Mouse (Mus musculus): ENCODE measurements around the gene Cbfa2t3. TPM values are rescaled to one million over a fixed set of nuclear protein-coding genes. Genes with fewer than 3 reads are reported as not detected.

Gene Cbfa2t3
- polyA plus RNA-seq, 1 experiment from 2014 or later, result 8.1 TPM

DNA sequence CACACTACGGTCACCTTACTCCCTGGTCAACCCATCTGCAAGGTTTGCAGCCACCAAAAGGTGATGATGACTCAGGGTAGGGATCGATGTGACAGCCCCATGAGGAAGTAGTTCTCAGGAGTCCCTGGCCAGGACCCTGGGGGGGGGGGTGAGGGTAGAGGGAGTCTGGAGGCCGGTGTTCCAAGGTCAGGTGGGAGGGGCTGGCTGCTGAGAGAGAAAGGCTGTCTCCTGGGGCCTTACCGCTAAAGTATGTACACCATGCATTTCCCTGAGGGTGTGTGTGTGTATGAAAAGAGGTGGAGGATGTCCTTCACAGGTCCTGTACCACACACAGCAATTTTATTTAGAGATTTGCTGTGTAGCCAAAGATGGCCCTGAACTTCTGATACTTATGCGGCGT, 46.3 kb downstream of the Cbfa2t3 start:
- DNase-seq (ENCODE audit: low spot score), result no peak
- no peak for ATAC-seq (ENCODE audit: low read depth)
- Histone ChIP-seq H3K9ac (ENCODE audit: low read depth, low read length) (no peak overlapping the region), H3K4me1 (ENCODE audit: control insufficient read depth, insufficient read depth, low read length) (peaks cover 9% of the 10 kb centered on the region), H3K27ac (replicated peaks; ENCODE audit: low read depth, low read length) (no peak overlapping the region), H3K9me3 (ENCODE audit: control insufficient read depth, low read length) (no peaks in the 10 kb centered on the region), H3K4me3 (ENCODE audit: low read depth, low read length) (no peak overlapping the region), H3K27me3 (replicated peaks; ENCODE audit: control insufficient read depth, insufficient read depth, low read length) (no peaks in the 10 kb centered on the region), H3K36me3 (ENCODE audit: control insufficient read depth, insufficient read depth, low read length) (0 out of 2 replicates have a peak, but pooled peaks cover 2% of the 10 kb centered on the region), H3K4me2 (ENCODE audit: low read depth, low read length) (no peak overlapping the region)
- WGBS, result 59% methylated on average over 6 of the region's 6 CpGs

DNA sequence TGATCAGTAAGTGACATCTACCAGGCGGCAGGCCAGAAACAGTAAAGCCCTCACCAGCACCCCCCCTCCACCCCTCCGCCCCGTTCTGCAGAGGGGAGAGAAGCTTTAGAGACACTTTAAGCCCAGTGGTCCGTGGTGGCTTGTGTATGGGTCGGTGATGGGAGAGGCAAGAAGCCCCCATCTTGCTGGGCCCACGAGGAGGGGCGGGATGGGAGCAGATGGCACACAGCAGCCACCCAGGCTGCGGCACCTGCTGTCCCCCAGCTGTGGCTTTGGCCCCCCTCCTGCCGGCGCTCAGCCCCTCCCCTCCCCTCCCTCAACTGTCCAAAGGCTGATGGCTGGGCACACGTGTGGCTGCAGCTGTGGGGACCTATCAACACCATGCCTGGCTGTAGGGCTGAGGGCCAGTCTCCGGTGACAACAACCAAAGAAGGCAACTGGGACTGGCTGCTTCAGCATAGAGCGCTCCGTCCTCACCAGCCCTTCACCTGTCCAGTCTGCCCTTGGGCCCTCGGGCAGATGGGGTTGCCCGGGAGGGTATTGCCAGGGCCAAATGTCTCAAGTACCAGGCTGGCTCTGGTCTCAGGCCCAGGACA, 47.5 kb downstream of the Cbfa2t3 start:
- H3K4me1 ChIP-seq (ENCODE audit: control insufficient read depth, insufficient read depth, low read length), result 0 out of 2 replicates have a peak, but pooled peaks cover 7% of the 10 kb centered on the region
- no peak overlapping the region for H3K4me2 ChIP-seq (ENCODE audit: low read depth, low read length)
- H3K9ac ChIP-seq (ENCODE audit: low read depth, low read length), result no peak overlapping the region
- H3K9me3 ChIP-seq (ENCODE audit: control insufficient read depth, low read length), result no peaks in the 10 kb centered on the region
- 64% methylated on average over 12 of the region's 16 CpGs for WGBS
- DNase-seq (ENCODE audit: low spot score) (peak; percentile 70), ATAC-seq (ENCODE audit: low read depth) (peak; percentile 64; the same call in 1 of the 2 replicates)
- H3K27me3 ChIP-seq (replicated peaks; ENCODE audit: control insufficient read depth, insufficient read depth, low read length), result no peaks in the 10 kb centered on the region
- H3K36me3 ChIP-seq (ENCODE audit: control insufficient read depth, insufficient read depth, low read length), result 0 out of 2 replicates have a peak, but pooled peaks cover 4% of the 10 kb centered on the region
- no peak overlapping the region for H3K4me3 ChIP-seq (ENCODE audit: low read depth, low read length)
- no peak overlapping the region for H3K27ac ChIP-seq (replicated peaks; ENCODE audit: low read depth, low read length)

DNA sequence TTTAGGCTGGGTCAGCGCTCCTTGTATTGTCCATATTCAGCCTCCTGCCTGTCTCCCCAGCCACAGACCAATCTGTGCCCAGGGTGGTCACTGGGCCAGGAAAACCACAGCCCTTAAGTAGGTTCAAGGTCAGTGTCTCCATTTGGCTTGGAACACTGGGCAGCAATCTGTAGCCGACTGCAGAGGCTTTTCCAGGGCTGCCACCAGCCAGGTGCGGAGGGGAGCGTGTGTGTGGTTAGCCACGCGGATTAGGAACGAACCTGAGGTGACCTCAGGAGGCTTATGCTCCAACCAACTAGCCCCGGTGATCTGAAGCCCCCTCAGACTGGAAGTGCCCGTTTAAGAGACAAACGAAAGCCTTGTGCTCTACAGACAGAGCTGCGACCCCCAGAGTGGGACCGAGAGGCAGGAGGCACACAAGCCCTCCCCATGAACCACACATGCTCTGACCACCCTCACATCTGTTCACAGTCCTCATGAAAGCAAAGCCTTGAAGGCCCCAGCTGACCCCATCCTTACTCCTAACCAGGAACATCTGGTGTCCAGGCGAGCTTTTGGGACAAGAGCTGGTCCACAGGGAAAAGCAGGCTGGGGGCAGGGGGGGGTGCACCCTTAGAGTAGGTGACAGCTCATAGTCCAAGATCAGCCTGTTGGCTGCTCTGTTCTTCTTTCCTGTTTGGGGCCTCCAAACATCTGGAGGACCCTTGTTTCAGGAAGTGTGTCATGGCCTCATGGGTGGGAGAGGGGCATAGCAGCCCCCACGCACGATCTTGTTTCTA, 50.5 kb downstream of the Cbfa2t3 start:
- H3K36me3 ChIP-seq (ENCODE audit: control insufficient read depth, insufficient read depth, low read length), result 0 out of 2 replicates have a peak, but pooled peaks cover 4% of the 10 kb centered on the region
- no peak overlapping the region for H3K4me2 ChIP-seq (ENCODE audit: low read depth, low read length)
- peak; percentile 11 for DNase-seq (ENCODE audit: low spot score)
- no peak overlapping the region for H3K9ac ChIP-seq (ENCODE audit: low read depth, low read length)
- H3K4me1 ChIP-seq (ENCODE audit: control insufficient read depth, insufficient read depth, low read length), result no peaks in the 10 kb centered on the region
- H3K9me3 ChIP-seq (ENCODE audit: control insufficient read depth, low read length), result no peaks in the 10 kb centered on the region
- no peaks in the 10 kb centered on the region for H3K27me3 ChIP-seq (replicated peaks; ENCODE audit: control insufficient read depth, insufficient read depth, low read length)
- no peak overlapping the region for H3K27ac ChIP-seq (replicated peaks; ENCODE audit: low read depth, low read length)
- no peak overlapping the region for H3K4me3 ChIP-seq (ENCODE audit: low read depth, low read length)
- ATAC-seq (ENCODE audit: low read depth), result no peak
- 40% methylated on average over 15 of the region's 15 CpGs for WGBS

DNA sequence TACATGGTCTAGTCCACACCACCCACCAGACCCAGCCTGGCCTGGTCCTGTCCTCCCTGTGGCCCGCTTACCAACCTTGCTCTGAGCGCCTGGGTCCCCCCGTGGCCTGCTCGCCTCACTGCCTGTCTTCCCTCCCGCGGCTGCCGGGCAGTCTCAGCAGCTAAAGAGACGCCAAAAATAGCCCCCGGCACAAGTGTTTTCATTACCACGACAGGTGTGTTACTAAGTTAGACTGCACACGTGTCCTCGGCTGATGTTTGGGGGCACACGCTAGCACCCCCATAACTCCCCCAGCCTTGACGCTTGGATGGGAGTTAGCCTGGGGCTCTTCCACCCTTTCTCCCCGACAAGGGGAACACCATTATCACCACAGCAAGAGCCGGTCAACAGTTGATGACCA, 52.6 kb downstream of the Cbfa2t3 start:
- 86% methylated on average over 16 of the region's 16 CpGs for WGBS
- Histone ChIP-seq H3K9ac (ENCODE audit: low read depth, low read length) (no peak overlapping the region), H3K27me3 (replicated peaks; ENCODE audit: control insufficient read depth, insufficient read depth, low read length) (no peaks in the 10 kb centered on the region), H3K4me1 (ENCODE audit: control insufficient read depth, insufficient read depth, low read length) (peaks cover 10% of the 10 kb centered on the region), H3K4me2 (ENCODE audit: low read depth, low read length) (no peak overlapping the region), H3K36me3 (ENCODE audit: control insufficient read depth, insufficient read depth, low read length) (0 out of 2 replicates have a peak, but pooled peaks cover 4% of the 10 kb centered on the region), H3K27ac (replicated peaks; ENCODE audit: low read depth, low read length) (no peak overlapping the region), H3K4me3 (ENCODE audit: low read depth, low read length) (no peak overlapping the region), H3K9me3 (ENCODE audit: control insufficient read depth, low read length) (no peaks in the 10 kb centered on the region)
- DNase-seq (ENCODE audit: low spot score), result no peak
- ATAC-seq (ENCODE audit: low read depth), result no peak

DNA sequence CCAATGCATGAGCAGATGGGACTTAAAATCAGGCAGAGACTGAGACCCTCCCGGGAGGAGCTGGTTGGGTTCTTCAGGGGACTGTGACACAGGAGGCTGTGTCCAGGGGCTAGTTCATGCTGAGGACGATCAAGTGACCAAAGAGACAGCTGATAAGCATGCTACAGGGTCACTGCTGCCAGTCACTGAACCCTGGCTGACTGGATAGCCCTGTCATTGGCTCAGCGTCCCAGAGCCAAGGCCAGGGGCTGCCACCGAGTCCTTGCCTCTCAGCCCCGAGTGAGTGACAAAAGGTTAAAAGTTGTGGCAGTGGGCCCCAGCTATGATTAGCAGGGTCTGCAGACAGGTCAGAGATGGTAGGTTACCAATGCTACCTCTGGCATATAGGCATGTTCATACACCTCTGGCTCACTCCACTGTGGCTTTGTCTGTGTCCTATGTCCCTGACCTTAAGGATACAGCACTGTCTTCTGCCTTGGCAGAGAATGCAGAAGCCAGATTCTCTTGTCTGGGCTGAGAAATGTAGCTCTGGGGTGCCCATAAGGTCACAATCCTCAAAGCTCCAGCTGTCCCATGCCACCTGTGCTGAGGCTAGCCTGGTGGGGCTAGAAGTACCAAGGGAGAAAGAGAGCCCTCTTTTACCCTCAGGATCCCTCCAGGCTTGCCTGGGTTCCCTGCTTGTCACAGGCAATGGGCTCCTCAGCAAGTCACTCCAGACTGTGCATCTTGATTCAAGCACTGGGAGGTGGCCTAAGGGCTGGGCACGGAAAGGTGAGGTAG, 54.5 kb downstream of the Cbfa2t3 start:
- Histone ChIP-seq H3K4me1 (ENCODE audit: control insufficient read depth, insufficient read depth, low read length) (peaks cover 26% of the 10 kb centered on the region), H3K36me3 (ENCODE audit: control insufficient read depth, insufficient read depth, low read length) (0 out of 2 replicates have a peak, but pooled peaks cover 4% of the 10 kb centered on the region), H3K9me3 (ENCODE audit: control insufficient read depth, low read length) (no peaks in the 10 kb centered on the region), H3K9ac (ENCODE audit: low read depth, low read length) (no peak overlapping the region), H3K4me3 (ENCODE audit: low read depth, low read length) (no peak overlapping the region), H3K27ac (replicated peaks; ENCODE audit: low read depth, low read length) (no peak overlapping the region), H3K4me2 (ENCODE audit: low read depth, low read length) (no peak overlapping the region), H3K27me3 (replicated peaks; ENCODE audit: control insufficient read depth, insufficient read depth, low read length) (no peaks in the 10 kb centered on the region)
- WGBS, result 66% methylated on average over 5 of the region's 6 CpGs
- no peak for ATAC-seq (ENCODE audit: low read depth)
- no peak for DNase-seq (ENCODE audit: low spot score)

DNA sequence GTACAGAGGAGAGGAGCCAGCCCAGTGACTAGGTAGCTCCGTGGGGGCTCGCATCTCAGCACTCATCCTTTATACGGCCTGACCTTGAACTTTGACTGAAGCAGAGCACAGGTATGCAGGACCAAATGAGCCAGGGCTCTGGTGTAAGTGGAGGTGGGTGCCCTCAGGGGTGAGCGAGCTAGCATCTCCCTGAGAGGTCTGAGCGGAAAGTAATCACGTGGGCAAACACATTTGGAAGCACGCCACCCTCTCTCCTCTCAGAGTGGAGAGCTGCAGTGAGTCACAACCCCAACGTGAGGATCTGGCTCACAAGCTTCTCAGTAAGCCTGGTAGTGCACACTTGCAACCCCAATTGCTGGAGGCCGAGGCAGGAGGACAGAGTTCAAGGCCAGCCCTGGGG, 56.8 kb downstream of the Cbfa2t3 start:
- ATAC-seq (ENCODE audit: low read depth) (no peak), DNase-seq (ENCODE audit: low spot score) (peak; percentile 35)
- Histone ChIP-seq H3K9me3 (ENCODE audit: control insufficient read depth, low read length) (no peaks in the 10 kb centered on the region), H3K4me2 (ENCODE audit: low read depth, low read length) (no peak overlapping the region), H3K4me3 (ENCODE audit: low read depth, low read length) (no peak overlapping the region), H3K9ac (ENCODE audit: low read depth, low read length) (no peak overlapping the region), H3K36me3 (ENCODE audit: control insufficient read depth, insufficient read depth, low read length) (no peaks in the 10 kb centered on the region), H3K27ac (replicated peaks; ENCODE audit: low read depth, low read length) (no peak overlapping the region), H3K27me3 (replicated peaks; ENCODE audit: control insufficient read depth, insufficient read depth, low read length) (no peaks in the 10 kb centered on the region), H3K4me1 (ENCODE audit: control insufficient read depth, insufficient read depth, low read length) (peaks cover 33% of the 10 kb centered on the region)
- 46% methylated on average over 9 of the region's 9 CpGs for WGBS

DNA sequence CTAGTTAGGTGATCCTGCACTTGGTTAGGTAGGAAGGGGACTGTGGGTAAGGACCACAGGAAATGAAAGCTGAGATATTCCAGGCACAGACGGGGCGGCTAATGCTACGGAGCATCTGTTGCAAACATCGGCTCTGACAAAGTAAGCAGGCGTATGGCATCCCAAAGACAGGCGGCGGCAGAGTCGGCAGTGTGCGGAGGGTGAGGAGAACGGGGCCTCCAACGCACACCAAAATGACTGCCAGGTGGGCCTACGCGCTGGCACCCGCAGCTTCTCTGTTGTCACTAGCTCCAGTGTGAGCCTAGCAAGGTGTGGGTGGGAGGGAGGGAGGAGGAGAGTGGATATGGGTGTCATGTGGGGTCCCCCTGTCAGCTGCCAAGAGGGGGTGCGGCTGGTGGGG, 57.5 kb downstream of the Cbfa2t3 start:
- Histone ChIP-seq H3K27ac (replicated peaks; ENCODE audit: low read depth, low read length) (no peak overlapping the region), H3K9ac (ENCODE audit: low read depth, low read length) (no peak overlapping the region), H3K36me3 (ENCODE audit: control insufficient read depth, insufficient read depth, low read length) (no peaks in the 10 kb centered on the region), H3K4me3 (ENCODE audit: low read depth, low read length) (no peak overlapping the region), H3K4me2 (ENCODE audit: low read depth, low read length) (no peak overlapping the region), H3K4me1 (ENCODE audit: control insufficient read depth, insufficient read depth, low read length) (peaks cover 33% of the 10 kb centered on the region), H3K27me3 (replicated peaks; ENCODE audit: control insufficient read depth, insufficient read depth, low read length) (no peaks in the 10 kb centered on the region), H3K9me3 (ENCODE audit: control insufficient read depth, low read length) (no peaks in the 10 kb centered on the region)
- ATAC-seq (ENCODE audit: low read depth) (no peak), DNase-seq (ENCODE audit: low spot score) (peak; percentile 23)
- 56% methylated on average over 15 of the region's 15 CpGs for WGBS

DNA sequence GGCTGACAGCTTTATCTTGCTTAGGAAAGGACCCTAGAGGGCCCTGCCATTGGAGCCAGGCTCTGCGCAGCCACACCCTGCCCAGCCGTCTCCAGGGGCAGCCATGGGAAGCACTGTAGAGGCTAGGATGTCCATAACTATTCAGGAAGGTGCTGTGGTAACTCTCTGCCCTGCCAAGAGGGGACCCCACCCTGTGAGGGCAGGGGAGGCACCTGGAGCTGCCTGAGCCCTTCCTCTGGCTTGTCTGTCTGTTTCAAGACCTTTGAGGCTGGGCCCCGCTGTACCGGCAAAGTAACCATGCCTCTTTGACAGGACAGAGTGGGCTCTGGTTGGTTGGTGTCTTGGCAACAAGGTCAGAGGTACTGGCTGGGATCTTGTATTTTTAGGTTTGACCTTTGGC, 58.1 kb downstream of the Cbfa2t3 start:
- Histone ChIP-seq H3K4me1 (ENCODE audit: control insufficient read depth, insufficient read depth, low read length) (peaks cover 33% of the 10 kb centered on the region), H3K36me3 (ENCODE audit: control insufficient read depth, insufficient read depth, low read length) (no peaks in the 10 kb centered on the region), H3K9ac (ENCODE audit: low read depth, low read length) (no peak overlapping the region), H3K9me3 (ENCODE audit: control insufficient read depth, low read length) (no peaks in the 10 kb centered on the region), H3K27me3 (replicated peaks; ENCODE audit: control insufficient read depth, insufficient read depth, low read length) (no peaks in the 10 kb centered on the region), H3K4me2 (ENCODE audit: low read depth, low read length) (no peak overlapping the region), H3K4me3 (ENCODE audit: low read depth, low read length) (no peak overlapping the region), H3K27ac (replicated peaks; ENCODE audit: low read depth, low read length) (no peak overlapping the region)
- ATAC-seq (ENCODE audit: low read depth), result no peak
- 77% methylated on average over 4 of the region's 4 CpGs for WGBS
- no peak for DNase-seq (ENCODE audit: low spot score)
